Mouse (Mus musculus) ovary, postnatal 36 days (tissue): ENCODE measurements around the gene Col4a2.

Experiments used
- DNase-seq: peaks from one replicate; pipeline ENCODE4 v3.0.0; 2022; ENCODE audit warnings: low spot score, mixed read lengths

Gene Col4a2

DNA sequence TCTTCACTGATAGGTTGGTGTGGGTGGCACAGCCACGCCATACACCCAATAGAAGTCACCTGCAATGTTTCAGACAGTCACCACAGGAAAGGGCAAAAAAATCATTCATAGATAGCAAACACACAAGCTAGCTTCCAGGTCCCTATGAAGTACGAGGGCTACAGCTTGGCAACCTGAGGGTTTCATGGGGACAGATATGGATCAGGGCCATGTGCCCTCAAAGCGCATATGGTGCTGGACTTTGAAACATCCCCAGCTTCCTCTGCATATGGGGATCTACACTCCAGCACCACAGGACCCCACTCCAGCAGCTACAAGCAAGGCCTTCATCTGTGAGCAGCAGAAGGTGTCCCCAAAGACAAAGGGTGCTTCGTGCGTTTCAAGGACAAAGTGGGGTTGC is 47.2 kb downstream of the Col4a2 start:
- no peak for DNase-seq

DNA sequence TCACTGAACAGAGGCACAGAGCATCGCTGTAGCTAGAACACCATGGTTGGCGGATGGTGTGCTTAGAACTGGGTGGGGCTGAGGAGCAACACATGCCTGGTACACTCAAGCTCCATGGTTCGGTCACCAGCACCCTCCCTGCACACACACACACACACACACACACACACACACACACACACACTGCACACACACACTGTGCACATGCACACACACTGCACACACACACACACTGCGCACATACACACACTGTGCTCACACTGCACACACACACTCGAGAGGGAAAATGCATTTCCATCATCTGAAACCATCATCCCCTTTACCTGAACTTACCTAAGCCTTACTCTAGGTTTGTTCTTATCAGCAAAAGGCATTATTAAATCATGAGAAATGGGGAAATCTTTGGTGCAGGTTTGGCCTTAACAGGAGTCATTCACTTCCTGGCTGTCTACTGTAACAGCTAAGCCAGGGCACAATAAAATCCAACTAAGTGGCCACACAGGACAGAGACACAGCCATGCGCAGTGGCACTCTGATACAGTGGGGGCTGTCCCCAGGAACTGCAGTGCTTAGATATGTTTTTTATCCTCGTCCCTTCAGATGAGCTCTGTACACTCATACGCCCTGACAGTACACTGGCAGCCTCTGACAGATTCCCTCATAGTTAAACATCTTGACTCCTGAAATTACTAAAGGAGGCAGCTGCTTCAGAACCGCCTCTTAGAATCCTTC is 49.1 kb downstream of the Col4a2 start:
- DNase-seq: no peak

DNA sequence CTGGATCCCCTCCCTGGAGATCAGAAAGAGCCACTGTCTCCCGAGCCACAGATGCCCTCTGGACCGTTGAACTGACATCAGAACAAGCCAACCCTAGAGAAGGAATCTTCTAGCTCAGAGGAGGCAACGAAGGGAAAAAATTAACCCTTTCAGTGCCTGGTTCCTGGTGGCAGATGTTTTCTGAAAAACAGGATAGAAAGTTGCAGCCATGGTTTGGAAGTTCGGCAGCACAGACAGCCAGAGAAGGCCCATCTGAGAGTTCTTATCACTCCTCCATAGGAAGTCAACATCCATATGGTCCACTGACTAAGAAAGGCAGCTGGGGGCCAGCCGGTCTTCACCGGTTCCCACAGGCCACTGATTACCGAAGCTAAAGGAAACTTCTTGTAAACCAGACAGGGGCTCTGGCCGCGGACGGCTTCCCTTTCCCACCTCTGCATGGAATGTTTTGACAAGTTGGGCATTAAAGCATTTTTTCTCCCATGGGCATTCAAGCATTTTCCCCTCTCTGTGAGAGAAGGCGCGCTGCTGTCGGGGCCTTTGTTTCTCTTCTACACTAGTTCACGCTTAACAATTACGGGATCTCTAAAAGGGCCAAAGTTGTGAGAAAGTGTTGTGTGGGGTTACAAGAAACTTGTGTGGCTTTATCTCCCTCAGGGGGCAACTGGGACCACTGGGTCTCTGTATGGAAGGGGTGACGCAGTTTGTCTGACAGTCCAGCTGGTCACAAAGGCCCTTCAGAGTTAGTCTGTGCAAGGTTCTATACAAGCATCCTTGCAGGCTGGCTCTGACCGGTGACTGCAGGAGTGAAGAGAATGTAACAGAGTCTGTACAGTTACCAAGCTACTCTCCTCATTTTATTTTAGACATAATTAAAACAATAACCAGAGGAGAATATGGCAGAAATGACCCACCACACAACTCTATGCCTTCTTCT is 49.9 kb downstream of the Col4a2 start:
- no peak for DNase-seq

DNA sequence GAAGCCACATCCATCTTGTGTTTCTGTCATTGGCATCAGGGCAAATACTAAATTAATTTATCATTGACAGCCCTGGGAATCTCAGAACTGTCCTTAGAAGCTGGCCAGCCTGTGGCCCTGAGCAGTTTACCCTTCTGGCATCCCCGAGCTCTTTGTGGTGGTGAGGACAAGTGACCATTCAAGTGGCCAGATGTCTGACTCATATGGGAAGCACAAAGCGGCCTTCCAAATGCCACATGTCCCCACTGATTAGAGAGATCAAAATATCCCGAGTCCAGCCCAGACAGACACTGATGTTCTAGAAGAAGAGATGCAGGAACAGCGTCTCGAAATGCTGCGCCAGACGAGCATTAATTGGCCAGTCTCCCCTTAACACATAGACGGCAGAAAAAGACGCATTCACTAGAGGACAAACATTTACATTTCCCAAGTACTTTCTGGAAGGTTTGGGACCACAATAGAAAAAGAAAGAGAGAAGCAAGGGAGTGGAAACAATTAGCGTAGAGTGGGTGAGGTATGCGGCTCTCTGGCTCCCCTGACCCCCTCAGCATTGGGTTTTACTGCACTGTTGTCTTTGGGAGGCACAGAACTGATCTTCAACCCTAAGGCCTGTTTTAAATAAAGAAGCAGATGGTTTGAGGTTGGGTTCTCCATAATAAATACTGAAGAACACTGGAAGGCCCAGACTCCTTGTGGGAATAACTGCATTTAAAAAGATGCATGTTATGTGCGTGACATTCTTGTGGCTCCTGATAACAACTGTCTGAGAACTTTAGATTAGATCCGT is 50.9 kb downstream of the Col4a2 start:
- no peak for DNase-seq

DNA sequence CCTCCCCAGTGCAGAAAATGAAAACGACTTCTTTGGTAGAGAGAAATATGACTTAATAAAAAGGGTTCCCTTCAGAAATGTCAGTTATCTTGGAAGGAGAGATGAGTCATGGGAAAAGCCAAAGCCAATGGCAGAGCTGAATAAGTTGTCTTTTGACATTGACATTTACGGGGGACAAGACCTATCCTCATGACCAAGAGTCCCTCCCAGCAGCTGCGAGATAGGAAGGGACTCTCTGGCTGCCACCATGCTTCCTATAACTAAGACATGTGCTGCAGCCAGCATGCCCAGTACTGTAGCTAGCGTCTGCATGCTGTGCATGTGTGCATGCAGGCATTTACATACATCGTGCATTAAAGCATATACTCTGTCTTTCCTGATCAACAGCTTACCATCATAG is 53.6 kb downstream of the Col4a2 start:
- DNase-seq: no peak

DNA sequence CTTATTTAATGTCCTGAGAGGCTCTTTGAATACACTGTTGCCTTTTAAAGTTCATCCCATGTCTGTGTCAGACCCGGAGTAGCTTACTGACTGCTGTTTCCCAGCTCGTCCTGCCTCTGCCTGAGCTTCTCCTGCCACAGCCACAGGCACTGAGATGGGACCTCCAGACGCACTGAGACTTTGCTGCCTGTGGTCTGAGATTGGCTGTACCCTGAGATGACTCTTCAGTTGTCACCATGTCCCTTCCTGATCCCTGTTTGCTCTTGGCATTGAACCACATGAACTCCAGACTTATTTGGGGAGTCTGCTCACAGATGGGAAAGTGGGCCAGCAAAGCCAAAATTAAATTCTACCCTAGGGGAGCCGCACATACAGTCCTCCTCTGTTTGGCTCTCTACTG is 54.1 kb downstream of the Col4a2 start:
- DNase-seq: no peak

DNA sequence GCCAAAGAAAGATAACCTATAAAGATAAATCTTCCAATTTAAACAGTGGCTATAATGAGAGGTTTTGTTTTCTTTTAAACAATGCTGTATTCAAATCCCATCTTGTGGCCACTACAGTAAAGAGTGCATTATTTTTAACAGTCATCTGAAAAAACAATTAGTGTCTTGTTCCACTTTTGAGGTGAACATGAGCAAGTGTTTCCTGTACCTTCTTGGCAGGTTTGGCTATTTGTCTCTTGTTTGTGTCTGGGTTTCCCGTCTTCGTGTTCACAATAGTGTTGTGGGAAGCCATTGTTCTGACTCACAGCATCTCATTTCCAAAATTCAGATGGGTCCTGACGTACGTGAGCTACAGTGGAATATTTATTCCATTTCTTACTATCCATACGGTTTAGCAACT is 55.1 kb downstream of the Col4a2 start:
- DNase-seq: no peak

DNA sequence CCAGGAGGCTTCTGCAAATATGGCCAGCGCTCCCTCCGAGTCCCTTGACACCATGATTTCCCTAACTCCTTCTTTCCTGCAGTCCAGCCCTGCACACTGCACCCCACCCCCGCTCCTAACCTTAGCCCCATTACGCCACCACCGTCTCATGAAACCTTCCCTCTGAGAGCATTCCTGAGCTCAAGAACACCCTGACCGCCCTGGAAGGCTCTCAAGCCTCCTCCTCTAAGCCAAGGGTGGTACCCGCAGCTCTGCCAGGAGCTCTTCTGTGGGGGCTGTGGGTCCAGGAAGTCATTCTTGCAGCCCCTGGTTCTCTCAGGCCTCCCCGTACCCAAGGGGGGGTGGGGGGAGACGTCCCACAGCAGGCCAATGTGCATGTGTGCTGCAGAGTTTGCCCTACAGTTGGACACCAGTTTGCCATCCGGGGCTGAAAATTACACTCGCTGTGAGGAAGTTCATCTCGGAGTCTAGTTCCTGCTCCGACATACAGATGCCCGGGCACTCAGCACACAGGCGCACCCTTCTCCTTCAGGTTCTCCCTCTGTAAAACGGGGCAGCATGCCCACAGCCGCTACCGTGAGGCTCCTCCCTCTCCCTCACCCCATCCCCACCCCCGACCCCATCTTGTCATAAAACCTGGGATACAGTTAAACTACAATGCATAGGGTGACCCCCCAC is 57.1 kb downstream of the Col4a2 start:
- peak; percentile 29 for DNase-seq

DNA sequence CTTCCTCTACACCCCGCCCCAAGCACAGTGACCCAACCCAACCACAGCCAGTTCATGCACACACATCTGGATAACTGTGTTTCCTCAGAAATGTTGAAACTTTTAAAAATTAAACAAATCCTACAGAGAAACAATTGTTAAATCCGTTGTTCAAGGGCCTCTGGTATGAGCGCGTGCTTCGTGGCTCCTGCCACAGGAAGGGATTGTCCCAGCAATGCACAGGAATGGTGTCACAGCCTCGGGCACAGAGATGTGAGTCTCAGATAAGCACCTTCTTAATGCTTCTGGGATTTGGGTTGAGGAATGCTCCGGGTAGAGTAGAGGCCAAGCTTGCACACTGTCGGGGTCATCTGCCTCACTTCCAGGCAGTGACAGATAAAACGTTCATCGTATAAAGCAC is 58.7 kb downstream of the Col4a2 start:
- no peak for DNase-seq

DNA sequence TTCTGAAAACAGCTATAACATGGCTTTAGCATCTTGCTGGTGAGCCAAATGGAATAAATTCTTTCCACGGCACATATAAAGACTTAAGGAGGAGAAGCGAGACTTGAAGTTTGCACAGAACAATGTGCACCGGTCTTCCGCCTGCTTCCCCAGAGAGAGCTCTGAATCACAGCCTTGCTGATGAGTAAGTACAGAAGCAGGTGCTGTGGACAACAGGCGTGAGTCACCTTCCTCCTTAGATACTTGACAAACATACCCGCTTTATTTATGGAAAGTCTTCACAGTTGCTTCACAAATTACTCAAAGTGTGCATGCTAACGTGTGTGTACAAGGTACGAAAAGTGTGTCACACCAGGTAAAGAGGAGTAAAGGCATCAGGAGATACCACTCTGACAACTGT is 59.5 kb downstream of the Col4a2 start:
- no peak for DNase-seq

DNA sequence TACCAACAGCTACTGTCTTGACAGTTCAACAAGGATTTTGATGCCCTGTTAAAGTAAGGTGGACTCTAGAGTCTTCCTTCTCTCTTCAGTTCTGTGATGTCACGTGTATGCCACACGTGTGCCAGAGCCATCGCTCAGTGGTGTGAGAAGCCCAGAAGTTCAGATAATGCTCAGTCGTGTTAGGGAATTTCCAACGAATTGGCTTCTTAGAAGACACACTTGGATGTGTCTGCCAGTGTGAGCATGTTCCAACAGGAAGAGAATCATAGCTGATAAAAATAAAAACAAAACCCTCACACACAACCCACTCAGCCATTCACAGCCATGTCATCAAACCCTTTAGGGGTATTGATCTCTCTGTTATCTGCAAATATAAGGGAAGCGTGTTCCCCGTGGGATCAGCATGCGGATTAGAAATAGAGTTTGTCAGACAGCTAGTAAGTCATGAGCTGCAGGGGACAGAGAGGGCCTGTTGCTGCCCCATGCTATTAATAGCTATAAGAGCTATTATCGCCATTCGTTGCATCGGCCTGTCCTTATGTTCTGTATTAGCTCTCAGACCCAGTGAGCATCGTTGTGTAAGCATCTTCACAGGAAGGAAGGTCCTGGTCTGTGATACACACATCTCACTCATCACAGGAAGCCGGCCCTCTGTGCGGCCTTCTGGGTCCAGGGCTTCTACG is 61.2 kb downstream of the Col4a2 start:
- no peak for DNase-seq

DNA sequence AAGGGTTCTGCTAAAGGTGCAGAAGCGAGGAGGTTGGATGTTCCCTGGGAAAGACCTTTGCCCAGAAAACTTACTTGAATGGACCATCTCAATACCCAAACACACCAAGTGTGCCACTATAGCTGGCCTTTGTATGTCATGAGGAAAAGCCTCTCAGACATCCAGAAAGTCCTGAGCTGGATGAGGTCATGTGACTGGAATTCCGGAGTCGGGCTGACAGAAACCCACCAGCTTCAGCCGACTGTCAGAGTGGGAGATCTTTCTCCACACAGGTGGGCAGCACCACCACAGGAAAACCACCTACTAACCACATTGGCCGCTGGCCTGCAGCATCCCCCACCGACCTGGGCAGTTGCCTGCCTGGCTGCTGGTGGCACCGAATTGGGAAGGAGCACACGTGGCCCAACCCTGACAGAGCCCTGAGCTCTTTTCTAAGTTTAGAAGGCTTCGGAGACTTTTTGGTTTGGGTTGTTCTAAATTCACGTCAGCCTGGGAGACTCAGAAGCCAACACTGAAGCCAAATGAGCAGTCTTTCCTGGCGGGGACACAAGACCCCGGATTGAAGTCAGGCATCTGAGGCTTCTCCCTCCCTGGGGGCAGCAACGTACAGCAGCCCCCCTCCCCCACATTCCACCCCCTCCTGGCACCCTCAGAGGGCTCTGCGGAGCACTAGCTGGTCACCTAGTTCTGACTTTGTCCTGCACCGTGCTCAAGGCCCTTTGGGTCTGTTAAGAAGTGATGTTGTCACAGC is 61.9 kb downstream of the Col4a2 start:
- DNase-seq: no peak

DNA sequence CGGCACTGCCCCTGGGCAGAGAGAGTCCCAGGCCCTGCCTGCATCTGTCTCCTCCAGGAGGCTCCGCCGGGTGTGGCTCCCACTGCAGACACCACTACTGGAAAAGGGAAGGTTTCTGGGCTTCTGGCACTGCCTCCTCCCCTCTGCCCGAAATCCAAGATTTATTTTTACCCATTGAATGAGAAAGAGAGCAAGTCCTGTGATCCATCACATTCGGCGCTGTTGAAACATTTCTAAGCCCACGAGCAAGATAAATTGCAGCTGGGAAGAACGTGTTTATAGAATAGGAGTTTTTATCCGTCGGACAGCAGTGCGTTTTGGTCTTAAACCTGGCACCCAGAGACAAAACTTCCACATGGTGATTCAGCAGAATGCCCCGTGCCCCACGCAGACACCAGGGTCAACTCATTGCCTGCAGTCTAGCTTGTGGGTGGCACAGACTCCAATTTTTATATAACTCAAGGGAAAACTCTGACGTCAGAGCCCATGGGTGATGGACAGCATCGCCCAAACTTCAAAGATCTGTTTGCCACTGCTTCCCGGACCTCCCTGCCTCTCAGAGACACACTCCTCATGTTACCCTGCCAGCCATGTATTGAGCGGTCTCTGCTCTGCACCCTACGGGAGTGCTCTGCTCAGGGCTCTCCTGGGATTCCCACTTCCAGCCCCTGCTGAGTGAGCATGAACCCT is 63.3 kb downstream of the Col4a2 start:
- DNase-seq: no peak

DNA sequence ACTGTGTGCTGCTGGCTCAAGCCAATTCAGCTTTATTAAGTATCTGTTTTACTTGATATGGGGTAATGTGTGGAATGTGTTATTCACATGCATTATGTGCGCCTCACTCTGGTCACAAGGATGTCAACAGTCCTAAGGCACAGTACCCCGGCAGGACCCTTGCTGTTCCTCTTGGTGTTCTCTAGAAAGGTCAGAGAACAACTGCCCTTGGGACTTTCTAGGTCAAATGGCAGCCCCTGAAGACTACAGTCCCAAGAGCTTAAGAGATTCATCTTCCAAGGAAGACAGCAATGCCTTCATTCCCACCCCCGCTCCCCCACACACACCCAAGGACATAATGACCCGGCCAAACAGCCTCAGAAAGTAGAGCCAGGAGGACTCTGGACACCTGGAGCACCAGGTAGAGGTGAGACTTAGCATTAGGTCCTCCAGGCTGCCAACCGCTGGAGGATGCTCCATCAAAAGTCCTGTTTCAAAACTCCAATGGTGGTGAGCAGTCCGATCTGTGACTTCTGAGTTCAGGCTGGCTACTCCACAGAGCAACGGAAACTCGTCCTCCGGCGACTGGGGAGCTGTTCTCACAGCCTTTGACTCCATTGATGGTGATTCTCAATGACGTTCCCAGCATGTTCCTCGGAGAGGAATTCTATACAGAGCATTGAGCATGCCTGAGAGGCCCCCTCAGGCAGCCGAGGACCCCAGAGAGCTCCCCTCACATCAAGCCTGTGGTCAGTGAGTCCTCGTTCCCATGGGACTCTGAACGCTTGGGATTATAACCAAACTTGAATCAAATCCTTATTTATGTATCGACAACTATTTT is 65.0 kb downstream of the Col4a2 start:
- DNase-seq: no peak

DNA sequence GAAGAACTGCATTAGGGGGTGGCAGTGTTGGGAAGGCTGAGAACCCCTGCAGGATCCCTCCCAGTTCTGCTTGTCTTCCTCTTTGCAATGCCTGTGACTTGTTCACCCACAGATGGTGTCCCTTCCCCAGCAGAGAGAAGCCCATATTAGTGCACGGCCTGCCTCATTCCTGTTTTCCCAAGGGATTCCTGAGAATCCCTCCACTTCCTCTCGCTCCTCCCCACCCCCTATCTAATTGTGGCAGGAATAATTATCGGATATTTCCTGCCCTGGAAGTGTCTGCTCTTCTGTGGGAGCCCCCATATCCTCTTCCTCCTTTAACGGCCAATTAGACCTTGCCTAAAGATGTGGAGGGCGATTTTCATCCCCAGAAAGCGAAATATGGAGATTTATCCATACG is 67.0 kb downstream of the Col4a2 start:
- no peak for DNase-seq

DNA sequence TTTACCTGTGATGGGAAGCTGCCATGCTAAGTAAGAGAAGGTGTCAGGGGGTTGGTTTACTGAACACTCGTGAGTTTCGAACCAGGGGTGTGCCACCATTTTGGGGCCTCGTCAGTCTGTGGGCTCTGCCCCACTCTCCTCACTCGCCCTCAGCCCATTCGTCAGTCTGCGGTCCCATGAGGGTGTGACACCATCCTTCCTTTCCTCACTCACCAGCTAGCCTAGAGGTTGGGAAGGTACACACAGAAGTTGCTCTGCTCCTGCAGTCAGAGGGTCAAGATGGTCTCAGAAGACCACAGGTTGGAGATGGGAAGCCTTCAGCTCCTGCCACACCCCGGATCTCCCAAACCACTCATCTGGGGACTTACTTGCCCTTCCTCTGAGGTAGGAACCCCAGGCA is 68.9 kb downstream of the Col4a2 start:
- no peak for DNase-seq

DNA sequence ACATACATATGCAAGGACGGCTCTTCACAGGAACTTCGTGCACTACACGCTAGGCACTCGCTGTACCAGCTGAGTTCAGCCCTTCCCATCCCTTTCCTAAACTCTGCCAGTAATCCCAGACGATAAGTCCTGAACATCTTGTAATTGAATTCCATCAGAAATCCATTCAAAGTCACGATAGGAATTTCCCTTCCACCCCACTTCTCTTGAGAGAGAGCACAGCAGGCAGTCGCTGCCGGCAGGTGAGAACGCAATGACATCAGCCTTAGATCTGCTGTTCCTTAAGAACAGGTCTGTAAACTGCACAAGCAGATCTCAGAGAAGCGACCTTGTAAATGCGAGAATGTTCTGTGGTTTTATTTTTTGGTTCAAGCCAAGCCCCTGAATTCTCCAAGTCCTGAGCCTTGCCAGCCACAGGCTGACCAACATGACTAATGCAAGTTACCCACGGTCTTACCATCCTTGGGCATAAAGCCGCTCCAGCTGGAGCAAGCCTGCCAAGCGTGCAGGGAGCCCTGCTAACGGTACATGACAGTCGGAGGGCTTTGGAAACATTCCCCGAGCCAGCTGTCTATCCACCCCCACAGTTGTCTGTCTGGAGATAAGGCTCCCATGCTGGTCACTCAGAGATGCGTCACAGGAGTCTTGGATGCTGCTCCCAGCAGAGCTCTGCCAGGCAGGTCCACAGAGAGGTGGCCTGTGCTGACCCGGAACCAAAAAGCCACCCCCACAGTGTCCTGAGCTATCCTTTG is 69.6 kb downstream of the Col4a2 start:
- peak; percentile 54 for DNase-seq

DNA sequence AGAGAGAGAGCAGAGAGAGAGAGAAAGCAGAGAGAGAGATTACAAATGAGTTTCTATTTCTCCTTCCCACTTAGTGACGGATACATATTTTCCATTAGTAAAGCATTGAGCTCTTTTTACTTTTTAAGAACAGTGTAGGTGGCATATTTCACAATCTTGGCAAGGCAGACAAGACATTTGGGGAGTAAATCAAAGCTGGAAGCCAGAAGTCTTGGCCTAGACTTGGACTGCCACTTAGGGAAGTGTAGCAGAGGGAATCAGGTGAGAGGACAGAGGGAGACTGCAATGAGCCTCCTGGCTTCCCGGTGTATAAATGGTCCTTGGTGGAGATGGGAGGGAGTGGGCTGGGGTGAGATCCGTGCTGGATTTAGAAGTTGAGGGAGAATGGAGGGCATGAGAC is 70.3 kb downstream of the Col4a2 start:
- no peak for DNase-seq
